Mouse (Mus musculus): ENCODE data around the gene Dnm3.

The Dnm3 gene

DNA sequence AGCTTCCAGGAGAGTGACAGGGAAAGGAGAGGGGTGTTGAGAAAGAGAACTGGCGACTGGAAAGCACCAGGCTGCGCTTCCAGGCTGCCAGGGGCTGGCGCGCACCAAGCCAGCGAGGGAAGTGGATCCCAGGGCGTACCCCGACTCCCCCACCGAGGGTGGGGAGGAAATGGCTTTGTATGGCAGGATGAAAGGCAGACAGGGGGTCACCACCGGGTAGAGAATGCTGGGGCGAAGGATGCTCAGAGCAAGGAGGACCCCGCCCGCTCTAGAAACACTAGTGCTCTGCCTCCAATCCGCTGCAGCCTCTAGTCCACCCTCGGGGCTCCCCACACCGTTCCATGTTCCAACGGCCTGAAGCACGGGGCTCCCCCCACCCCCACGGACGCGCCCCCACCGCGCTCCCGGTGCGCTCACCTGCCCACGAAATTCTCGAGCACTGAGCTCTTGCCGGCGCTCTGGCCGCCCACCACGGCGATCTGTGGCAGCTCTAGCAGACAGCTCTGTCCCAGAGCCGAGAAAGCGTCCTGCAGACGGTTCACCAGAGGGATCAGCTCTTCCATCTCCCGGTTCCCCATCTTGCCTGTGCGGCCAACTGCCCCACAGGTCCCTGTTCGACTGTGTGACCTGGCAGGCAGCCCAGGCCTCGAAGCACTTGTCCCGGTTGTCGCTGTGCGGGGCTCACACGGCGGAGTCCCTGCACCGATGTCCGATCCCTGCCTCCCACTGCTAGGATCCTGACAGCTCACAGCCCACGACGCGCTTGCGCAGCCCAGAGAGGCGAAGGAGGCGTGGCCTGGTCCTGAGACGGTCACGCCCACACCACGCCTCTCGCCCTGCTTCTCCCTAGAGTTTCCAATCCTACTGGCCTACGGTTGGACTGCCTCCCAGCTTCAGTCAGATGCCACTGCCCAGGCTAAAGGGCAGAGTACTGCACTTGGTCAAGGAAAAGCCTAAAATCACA lies at the start of gene Dnm3:
TSS of gene Dnm3 (minus strand) at position 789 of the 964 bp plus-strand sequence.
- DNase-seq (ENCODE audit: low read depth in 1 of 2, low spot score in 2 of 2) = peak; percentile 10 to 12

DNA sequence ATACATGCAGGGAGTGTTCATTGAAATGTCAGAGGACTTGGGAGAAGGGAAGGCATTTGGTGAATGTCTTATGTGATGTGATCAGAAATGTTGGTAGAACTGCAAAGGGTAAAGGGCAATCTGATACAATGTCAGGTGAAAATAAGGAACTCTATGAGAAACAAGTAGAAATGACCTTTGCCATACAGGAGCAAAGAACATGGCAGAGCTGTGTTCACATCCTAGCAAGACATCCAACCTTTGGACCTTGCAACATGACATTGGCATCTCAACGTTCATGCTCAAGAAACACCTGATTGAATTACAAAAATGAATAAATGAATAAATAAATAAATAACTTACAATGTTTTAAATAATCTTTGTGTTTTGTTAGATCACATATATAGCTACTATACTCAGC lies 37.3 kb upstream of the Dnm3 start:
- DNase-seq (ENCODE audit: low read depth in 1 of 2, low spot score in 2 of 2) = no peak

DNA sequence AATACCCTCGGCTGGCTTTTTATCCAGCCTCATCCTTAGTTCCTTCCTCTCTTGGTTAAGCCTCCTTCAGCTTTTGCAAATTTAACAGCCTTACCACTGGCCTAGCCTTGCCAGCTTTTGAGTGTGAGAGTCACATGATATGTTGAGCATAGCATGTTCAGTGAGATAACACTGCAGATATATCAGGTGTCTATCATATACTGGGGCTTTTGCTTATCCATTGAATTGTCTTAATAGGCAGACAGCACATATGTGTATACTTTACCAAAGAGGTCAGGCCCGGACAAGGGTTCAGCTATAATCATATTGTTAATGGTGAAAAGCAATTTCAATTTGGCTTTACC lies 32.2 kb upstream of the Dnm3 start:
- no peak for DNase-seq (ENCODE audit: low read depth in 1 of 2, low spot score in 2 of 2)

DNA sequence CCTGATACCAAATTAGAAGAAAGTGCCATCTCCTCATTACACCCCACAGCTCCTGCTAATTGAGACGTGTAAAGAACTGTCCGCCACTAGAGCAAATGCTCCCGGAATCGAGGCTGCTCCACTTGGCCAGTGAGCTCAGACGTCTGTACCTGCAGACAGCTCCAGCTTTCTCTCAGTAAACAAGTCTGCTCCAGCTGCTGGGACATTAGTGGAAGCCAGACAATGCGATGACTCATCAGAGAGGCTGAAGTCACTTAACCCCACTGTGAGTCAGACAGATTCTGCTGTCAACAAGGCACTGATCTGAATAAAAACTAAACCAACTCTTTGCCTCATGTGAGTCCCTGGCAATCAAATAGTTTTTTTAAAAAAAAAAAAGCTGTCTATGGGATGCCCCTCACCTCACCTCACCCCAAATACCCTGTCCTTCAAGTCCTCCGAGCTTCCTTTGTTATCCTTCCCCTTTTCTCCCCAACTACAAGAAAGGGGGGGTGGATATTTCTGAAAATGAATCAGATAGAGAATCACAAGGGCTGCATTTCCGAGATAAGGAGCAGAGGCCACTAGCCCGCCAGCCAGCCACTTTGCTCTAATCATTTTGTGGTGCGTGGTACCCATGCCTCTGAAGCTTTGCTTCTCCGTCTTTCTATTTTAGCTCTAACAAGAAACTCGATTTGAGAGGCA lies 31.6 kb upstream of the Dnm3 start:
- DNase-seq (ENCODE audit: low read depth in 1 of 2, low spot score in 2 of 2) = no peak

DNA sequence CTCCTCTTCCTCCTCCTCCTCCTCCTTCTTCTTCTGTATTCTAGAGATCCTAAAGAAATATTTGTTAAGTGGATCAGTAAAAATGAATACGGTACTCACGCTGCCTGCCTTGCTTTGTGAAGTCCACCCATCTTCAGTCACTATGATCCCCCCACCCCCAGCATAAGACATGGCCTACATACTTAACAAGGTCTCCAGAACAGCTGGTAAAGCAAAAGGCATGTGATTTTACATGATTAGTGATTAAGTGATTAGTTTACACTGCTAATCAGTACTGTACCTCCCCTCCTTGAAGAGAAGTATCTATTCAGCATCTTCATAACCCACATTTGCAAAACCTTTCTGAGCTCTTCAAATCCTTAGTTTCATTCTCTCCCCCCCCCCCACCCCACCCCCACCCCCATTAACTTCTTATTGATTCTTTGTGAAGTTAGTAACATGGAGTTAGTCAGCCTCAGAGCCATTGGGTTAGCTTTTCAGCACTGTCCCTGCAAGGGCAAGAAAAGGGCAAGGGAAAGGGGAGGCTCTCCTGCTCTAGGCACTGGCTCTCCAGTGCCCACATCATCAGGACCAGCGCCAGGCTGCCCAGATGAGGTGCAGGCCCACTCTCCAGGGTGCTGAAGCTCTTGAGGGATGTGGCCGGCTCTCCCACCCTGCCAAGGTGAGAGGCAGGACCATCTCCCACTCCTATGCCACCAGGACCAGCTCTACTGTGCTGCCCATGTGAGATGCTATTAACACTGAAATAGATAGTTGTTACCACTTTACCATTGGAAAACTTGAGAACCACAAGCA lies 30.6 kb upstream of the Dnm3 start:
- no peak for DNase-seq (ENCODE audit: low read depth in 1 of 2, low spot score in 2 of 2)

DNA sequence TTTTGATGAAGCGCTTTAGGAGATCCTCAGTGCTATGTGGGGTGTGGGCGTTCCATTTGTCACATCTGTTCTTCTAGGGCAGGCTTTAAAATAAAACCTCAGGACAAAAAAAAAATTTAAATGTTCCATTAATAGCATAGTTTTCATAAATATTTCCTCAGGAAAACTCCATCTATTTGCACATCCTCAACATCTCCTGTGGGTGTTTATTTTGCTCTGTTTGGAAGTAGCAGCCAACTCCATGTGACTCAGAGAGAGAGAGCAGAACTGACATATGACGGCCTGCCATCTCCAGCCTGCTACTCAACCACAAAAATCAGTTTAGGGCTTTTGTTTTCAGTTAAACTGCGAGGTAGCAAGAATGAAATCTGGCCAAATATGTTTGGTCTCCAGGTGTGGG lies 28.7 kb upstream of the Dnm3 start:
- no peak for DNase-seq (ENCODE audit: low read depth in 1 of 2, low spot score in 2 of 2)

DNA sequence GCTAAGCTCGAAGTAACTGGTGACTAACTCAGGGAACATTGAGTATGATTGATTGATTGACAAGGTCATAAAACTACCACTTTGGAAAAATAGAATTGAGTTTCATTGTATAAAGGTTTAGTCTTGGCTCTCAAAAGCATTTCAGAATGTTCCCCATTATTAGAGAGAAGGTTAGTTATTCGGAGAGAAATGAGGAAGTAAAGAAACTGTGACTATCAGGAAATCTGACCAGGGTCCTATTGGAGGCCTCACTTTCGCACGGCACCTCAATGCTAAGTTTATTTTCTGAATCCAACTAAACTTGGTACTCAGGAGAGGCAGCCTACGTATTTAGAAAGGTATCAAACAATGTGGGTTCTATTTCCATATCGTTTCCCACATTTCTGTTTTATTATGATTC lies 27.8 kb upstream of the Dnm3 start:
- DNase-seq (ENCODE audit: low read depth in 1 of 2, low spot score in 2 of 2) = no peak

DNA sequence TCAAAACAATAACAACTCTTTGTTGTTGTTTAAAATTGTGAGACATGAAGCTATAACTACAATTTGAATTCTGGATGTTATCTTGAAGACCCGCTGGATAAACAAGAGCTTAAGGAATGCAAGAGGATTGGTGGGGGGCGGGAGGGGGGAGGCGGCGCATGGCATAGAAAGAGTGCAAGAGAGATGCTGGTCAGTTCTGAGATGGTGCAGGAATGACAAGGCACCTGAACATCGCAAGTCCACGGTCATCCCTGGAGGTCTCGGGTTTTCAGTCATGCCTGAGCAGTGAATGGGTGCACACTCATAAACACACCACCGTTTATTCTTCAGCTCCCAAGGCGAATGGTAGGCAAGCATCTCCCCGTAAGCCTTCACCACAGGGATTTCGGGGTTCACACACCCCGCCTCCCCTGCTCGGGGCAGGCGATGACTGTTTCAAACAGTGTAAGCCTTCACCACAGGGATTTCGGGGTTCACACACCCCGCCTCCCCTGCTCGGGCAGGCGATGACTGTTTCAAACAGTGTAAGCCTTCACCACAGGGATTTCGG lies 1.2 kb downstream of the Dnm3 start:
- no peak for DNase-seq (ENCODE audit: low read depth in 1 of 2, low spot score in 2 of 2)

DNA sequence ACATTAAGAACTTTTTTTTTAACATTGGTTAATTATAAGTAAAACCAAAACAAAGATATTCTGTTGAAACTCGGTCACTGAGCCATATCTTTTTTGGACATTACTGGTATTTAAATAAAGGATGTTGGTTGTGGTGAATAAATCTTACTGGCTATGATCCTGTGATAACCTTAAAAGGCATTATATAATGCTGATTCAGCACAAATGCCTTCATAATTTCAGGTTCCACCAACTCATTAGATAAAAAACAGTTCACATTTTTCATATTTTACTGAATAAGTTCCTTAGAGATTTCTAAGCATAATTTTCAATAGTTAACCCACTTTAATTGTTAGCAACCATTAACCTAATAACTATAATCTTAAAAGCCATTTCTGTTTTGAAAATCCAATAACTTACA lies 4.9 kb downstream of the Dnm3 start:
- no peak for DNase-seq (ENCODE audit: low read depth in 1 of 2, low spot score in 2 of 2)

DNA sequence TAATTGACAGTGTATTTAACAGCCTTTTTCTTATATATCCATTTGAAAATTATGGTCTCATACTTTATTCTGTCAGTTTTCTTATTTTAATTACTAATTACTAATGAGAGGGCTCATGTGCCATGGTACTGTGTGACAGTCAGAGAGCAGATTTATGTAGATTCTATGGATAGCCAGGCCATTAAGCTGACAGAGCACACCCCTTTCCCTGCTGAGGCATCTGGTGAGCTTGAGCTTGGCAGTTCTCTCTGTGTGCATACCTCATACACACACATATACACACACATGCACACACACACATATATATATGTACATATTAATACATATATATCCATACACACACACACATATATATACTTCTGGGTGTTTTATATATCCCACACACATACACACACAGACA lies 6.7 kb downstream of the Dnm3 start:
- DNase-seq (ENCODE audit: low read depth in 1 of 2, low spot score in 2 of 2) = no peak

DNA sequence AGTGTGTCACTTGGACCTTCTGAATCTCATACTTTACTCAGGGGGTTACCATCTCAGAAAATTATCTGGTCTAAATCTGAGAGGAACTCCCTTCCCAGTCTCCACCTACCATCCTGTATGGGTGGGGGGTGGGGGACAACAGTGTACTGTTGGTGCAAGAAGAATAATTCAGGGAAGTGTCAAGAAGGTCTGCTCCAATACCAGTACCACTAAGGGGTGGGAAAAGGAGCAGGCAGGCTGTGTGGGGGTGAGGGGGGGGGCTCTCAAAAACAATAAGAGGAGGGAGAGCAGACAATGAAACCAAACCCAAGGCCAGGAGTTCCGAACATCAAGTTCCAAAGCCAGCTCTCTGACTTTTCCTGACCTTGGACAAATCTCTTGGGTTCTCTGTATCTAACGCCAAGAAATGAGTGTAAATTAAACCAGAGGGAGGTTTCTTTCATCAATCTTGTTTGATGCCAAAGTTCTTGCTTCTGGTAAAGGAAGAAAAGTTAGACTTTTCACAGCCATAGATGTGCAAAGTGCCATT lies 8.0 kb downstream of the Dnm3 start:
- no peak for DNase-seq (ENCODE audit: low read depth in 1 of 2, low spot score in 2 of 2)

DNA sequence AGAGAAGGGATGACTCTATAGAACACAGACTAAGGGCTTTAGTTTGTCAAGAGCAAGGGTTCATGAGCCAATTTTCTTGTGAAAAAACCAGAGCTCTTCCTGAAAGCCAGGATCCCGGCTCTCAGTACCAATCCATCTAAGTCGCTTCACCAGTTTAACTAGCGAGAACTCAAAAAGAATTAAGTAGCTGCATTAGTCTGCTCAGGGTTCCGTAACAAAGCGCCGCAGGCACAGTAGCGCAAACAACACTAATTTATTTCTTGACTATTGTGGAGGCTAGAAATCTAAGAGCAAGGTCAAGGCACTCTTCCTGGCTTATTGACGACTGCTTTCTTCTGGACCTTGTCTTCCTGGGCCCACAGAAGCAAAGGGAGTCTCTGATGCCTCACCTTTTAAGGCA lies 14.2 kb downstream of the Dnm3 start:
- DNase-seq (ENCODE audit: low read depth in 1 of 2, low spot score in 2 of 2) = no peak

DNA sequence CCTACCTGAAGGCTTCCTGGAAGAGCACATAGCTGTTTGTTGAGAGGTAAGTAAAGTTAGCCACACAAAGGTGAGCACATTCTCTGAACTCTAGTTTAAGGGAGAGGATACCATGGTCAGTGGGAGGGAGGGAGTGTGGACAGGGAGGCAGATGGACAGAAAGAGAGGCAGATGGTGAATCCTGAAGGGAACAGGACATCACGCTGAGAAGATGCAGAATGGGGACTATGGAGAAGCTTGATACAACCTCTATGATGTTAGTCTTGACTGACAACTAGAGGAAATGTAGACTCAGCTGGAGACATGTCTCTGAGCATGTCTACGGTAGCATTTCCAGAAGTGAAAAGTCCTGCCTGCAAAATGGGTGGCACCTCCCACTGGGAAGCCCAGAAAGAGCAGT lies 19.1 kb downstream of the Dnm3 start:
- no peak for DNase-seq (ENCODE audit: low read depth in 1 of 2, low spot score in 2 of 2)

DNA sequence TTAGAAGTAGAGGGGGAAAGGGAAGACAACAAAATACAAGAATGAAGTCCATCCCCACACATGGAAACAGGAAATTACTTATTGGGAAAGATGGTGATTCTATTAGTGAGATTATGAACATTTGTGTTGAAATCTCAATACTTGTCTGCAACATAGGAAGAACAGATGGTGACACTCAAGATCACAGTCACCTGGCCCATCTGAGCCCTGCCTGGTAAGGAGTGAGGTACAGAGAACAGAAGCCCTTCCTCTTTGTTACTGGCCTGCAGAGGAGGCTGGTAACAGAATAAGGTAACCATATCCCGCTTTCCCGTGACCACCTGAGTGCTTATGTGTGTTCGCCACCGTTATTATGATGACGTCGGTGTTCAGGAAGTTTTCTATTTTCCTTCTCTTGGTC lies 21.0 kb downstream of the Dnm3 start:
- no peak for DNase-seq (ENCODE audit: low read depth in 1 of 2, low spot score in 2 of 2)

DNA sequence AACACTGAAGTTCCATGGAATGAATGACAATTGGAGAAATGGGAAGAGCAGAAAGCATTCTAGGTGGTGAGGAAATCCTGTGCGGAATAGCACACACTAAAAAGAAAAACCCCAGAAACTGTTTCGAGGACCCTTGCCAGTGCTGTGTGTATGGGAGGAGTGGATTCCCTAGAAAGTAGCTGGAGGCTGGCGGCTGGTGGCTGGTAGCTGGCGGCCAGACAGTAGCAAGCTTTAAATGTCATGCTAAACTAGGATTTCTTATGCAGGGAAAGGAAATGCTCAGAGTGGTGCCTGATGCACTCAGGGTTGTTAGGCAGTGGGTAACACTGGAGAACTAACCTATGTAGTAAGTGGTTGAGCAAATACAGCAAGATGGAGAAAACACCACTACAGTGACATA lies 21.4 kb downstream of the Dnm3 start:
- DNase-seq (ENCODE audit: low read depth in 1 of 2, low spot score in 2 of 2) = no peak

DNA sequence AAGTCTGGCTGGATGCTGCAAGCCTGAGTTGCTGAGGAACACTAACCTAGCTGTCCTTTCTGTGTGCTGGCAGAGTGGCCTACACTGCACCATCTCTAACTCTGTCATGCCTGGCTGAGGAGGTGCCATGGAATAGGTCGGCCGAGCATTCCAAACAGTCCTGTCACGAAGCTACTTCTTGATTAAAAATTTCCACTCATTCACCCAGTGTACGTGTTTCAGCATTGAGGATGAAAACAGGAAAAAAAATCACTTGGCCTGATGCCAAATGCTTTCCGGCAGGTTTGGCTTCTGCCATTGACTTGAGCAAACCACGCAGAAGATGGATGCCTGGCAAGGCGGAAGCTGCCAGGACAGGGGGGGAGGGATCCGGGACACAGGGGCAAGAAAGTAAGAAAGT lies 24.3 kb downstream of the Dnm3 start:
- no peak for DNase-seq (ENCODE audit: low read depth in 1 of 2, low spot score in 2 of 2)

DNA sequence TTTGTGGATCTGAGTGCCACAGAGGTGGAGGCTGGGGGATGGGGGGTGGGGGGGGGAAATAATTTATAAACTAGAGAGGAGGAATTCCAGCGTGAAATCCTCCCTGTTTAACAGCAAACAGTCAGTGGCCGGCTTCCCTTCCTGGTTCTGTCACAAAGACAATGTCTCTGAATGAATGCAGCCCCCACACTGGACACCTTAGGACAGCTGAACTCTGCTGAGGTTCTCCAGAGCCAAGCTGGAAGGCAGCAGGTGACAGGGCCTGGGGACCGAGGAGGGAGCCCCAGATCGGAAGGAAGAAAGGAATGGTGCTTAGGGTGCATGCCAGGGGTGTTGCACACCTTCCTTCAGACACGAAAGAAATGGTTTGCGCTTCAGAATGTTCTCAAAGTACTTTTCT lies 24.8 kb downstream of the Dnm3 start:
- no peak for DNase-seq (ENCODE audit: low read depth in 1 of 2, low spot score in 2 of 2)

DNA sequence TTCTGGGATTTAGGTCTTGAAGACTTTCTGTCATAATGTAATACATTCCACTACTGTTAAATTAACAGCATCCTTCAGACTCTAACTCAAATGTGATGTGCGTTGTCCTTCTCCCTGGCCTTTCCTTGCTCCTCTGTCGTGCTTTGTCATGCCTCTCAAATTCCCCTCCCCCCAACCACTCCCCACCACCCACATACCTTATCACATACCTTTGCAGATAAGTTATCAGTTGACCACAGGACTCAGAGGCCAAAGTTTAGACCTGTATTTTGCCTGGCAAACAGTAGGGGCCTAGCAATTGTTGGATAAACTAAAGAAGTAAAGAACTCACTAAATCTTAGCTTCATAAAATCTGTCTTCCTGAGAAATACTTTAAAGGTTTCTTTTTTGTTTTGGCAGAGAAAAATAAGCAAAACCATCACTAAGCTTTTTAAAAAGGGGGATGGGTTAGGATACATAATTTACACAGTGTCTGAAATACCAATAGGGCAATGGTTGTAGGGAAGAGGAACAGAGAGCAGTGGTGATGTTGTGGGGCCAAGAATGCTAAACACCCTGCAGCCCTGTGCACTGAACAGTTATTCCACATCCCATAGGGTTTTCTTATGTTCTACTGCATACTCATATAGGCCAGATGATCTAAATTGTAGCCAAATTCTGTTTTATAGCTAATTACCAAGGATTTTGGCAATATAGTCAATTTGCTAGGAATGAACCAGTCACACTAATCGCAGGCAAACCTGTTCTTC lies 28.5 kb downstream of the Dnm3 start:
- no peak for DNase-seq (ENCODE audit: low read depth in 1 of 2, low spot score in 2 of 2)

DNA sequence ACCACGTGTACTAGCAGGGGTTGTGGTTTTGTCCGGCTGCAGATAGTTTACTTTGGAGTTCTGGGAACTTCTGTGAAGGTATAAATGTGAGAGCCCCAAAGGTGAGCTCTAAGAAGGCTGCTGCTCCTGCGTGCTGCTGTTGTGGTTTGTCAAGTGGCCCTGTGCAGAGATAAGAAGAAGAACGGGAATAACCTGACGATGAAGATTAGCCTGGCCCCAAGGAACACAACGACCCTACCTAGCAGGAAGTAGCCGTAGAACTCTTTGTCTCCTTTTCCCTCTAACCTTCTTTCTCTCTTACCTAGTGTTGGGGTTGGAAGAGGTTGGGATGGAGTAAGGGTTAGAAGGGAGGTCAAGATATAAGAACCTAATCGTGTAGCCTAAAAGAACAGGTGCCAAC lies 33.0 kb downstream of the Dnm3 start:
- DNase-seq (ENCODE audit: low read depth in 1 of 2, low spot score in 2 of 2) = no peak

DNA sequence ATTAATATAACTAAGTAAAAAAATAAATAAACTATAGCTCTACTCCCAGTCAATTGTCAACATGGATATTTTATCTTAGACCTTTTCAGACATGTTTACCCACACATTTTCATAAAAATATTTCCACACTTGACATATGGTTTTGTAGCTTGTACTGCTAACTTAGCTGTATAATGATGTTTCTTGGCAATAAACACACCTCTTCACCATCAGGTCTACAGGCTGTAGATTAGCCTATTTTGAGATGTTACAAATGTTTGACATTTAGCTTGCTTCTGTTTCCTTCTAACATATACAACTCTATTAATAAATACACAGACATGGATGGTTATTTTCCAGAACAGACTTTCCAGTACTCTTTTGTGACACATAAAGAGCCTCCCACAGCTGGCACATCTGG lies 38.3 kb downstream of the Dnm3 start:
- DNase-seq (ENCODE audit: low read depth in 1 of 2, low spot score in 2 of 2) = no peak

DNA sequence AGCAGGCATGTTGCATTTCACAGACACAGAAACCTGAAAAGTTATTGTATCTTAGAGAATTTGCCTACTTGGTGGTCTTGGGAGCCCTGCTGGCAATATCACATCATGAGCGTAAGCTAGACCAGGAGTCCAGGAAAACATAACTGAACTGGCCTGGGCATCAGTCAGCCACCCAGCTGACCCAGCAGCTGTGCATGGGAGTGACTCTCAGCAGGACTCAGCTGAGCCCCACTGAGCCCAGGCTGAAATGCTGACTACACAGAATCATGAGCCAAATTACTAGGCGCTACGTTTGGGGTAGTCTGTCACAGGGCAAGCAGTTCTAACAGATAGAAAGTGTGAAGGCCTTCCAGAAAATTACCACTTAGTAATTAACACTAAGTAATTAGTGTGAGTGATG lies 41.2 kb downstream of the Dnm3 start:
- DNase-seq (ENCODE audit: low read depth in 1 of 2, low spot score in 2 of 2) = no peak

Measured in monocyte, adult 2 months (primary cell).